Mouse (Mus musculus) gastrocnemius, adult 2 months (tissue): Measurements from ENCODE around the gene Carnmt1. TPM values are rescaled to one million over a fixed set of nuclear protein-coding genes. Genes with fewer than 3 reads are reported as not detected.

Experiments used
- DNase-seq: peaks from one replicate; pipeline ENCODE4 v3.0.0; 2022
- H3K27ac ChIP-seq: fragments of 200-600 bp; 2 replicates; pipeline ENCODE4 v1.8.1; 2022; ENCODE audit warnings: mild to moderate bottlenecking
- H3K4me3 ChIP-seq: fragments of 200-600 bp; 2 replicates; pipeline ENCODE4 v1.8.1; 2022; ENCODE audit warnings: mild to moderate bottlenecking, moderate library complexity
- CTCF ChIP-seq: fragments of 200-600 bp; IDR thresholded peaks from 2 replicates; pipeline ENCODE4 v1.8.1; 2022; ENCODE audit warnings: antibody characterized with exemption, mild to moderate bottlenecking, moderate library complexity
- intact Hi-C: fragments of 180-260 bp; cut with DNase I; formaldehyde crosslinking; loops from one replicate; pipeline ENCODE4 v1.15.1; 2025
- long read RNA-seq, 2 experiments: library from polyadenylated mRNA; stranded (forward); transcript quantifications; one replicate each; pipeline ENCODE4 v2.0.0; 2021
- total RNA-seq, 2 experiments: library from RNA; stranded (reverse); gene quantifications; 2 replicates each; pipeline ENCODE4 v1.2.3; 2021

Gene Carnmt1
- 100 to 1,000 TPM; 130 to 135 TPM for total RNA-seq
- long read RNA-seq, experiment 1, full-length matches to known transcripts: 248 of 287 reads
- long read RNA-seq, experiment 1, partial matches to known transcripts: 11 of 287 reads
- long read RNA-seq, experiment 1, other reads (novel, unspliced or antisense): 28 of 287 reads
- long read RNA-seq, experiment 2, full-length matches to known transcripts: 219 of 267 reads
- long read RNA-seq, experiment 2, partial matches to known transcripts: 3 of 267 reads
- long read RNA-seq, experiment 2, other reads (novel, unspliced or antisense): 45 of 267 reads

- no peak for TF ChIP-seq CTCF
- Histone ChIP-seq H3K4me3 (peak within 1 kb of the TSS; percentile 89), H3K27ac (peak within 1 kb of the TSS; percentile 97)
- peak; percentile 100 for DNase-seq
- intact Hi-C loops: loop anchor here (2.0 to 5.0 kb wide), 2 partner anchors 32 to 42 kb away; partner anchors contain the start of gene D030056L22Rik
These were observed at the start of gene Carnmt1 for GRCm38 (mm10) chr19:18670608-18671007. Gene Carnmt1, plus strand, starts transcription at chr19:18670764.

GRCm38 (mm10) chr19:18623894-18624293 lies 46.7 kb upstream of the Carnmt1 start:
- Histone ChIP-seq H3K27ac (no peak overlapping the region), H3K4me3 (no peak overlapping the region)
- intact Hi-C loops: loop anchor here (5.0 kb wide), 1 partner anchor 37 kb away; no protein-coding TSS in a partner anchor
- no peak for DNase-seq
- no peak for TF ChIP-seq CTCF

- DNase-seq: no peak
- H3K4me3 ChIP-seq: peak overlapping the region; percentile 76
- peak overlapping the region; percentile 96 for H3K27ac ChIP-seq
- TF ChIP-seq CTCF: no peak
- intact Hi-C loops: no loop called here
These were observed 41.0 kb upstream of the Carnmt1 start for GRCm38 (mm10) chr19:18629589-18629988.

- DNase-seq: peak; percentile 55
- intact Hi-C loops: no loop called here
- Histone ChIP-seq H3K27ac (peak overlapping the region; percentile 96), H3K4me3 (peak overlapping the region; percentile 76)
- TF ChIP-seq CTCF: no peak
These were observed 40.1 kb upstream of the Carnmt1 start for GRCm38 (mm10) chr19:18630221-18631119.

GRCm38 (mm10) chr19:18631161-18631643 lies 39.4 kb upstream of the Carnmt1 start:
- TF ChIP-seq CTCF: 0 out of 2 replicates have a peak, but pooled peaks have one; percentile 0
- intact Hi-C loops: no loop called here
- DNase-seq: peak; percentile 88
- peak overlapping the region; percentile 96 for H3K27ac ChIP-seq
- H3K4me3 ChIP-seq: peak overlapping the region; percentile 76

- TF ChIP-seq CTCF: no peak
- H3K27ac ChIP-seq: peak within 1 kb of the TSS; percentile 96
- intact Hi-C loops: no loop called here
- peak within 1 kb of the TSS; percentile 76 for H3K4me3 ChIP-seq
- peak; percentile 99 for DNase-seq
These were observed 38.8 kb upstream of the Carnmt1 start, which contains the start of the genes Ostf1 and Nmrk1 for GRCm38 (mm10) chr19:18631644-18632219. Gene Ostf1, minus strand, starts transcription at chr19:18631823. Gene Nmrk1, plus strand, starts transcription at chr19:18631950.

- TF ChIP-seq CTCF: no peak
- intact Hi-C loops: no loop called here
- H3K4me3 ChIP-seq: peak overlapping the region; percentile 76
- no peak for DNase-seq
- peak overlapping the region; percentile 96 for H3K27ac ChIP-seq
These were observed 38.1 kb upstream of the Carnmt1 start for GRCm38 (mm10) chr19:18632231-18633185.

- no peak overlapping the region for H3K27ac ChIP-seq
- intact Hi-C loops: loop anchor here (2.0 kb wide), 2 partner anchors 33 to 75 kb away; partner anchors contain the start of genes Carnmt1 and D030056L22Rik
- H3K4me3 ChIP-seq: no peak overlapping the region
- DNase-seq: no peak
- TF ChIP-seq CTCF: no peak
These were observed 32.6 kb upstream of the Carnmt1 start for GRCm38 (mm10) chr19:18637954-18638353.

GRCm38 (mm10) chr19:18638949-18639348 lies 31.6 kb upstream of the Carnmt1 start:
- intact Hi-C loops: loop anchor here (2.0 kb wide), 2 partner anchors 32 to 74 kb away; partner anchors contain the start of genes Carnmt1 and D030056L22Rik
- TF ChIP-seq CTCF: no peak
- H3K27ac ChIP-seq: no peak overlapping the region
- H3K4me3 ChIP-seq: no peak overlapping the region
- DNase-seq: no peak

- intact Hi-C loops: loop anchor here (2.0 kb wide), 2 partner anchors 31 to 73 kb away; partner anchors contain the start of genes Carnmt1 and D030056L22Rik
- DNase-seq: no peak
- Histone ChIP-seq H3K27ac (no peak overlapping the region), H3K4me3 (no peak overlapping the region)
- peak; percentile 80 for TF ChIP-seq CTCF
These were observed 31.0 kb upstream of the Carnmt1 start for GRCm38 (mm10) chr19:18639552-18639951.

- no peak overlapping the region for H3K27ac ChIP-seq
- intact Hi-C loops: no loop called here
- no peak overlapping the region for H3K4me3 ChIP-seq
- DNase-seq: no peak
- no peak for TF ChIP-seq CTCF
These were observed 29.6 kb upstream of the Carnmt1 start for GRCm38 (mm10) chr19:18641001-18641400.
